Mouse (Mus musculus) heart, postnatal 0 days (tissue): ENCODE results near the gene Ilk. TPM values are rescaled to one million over a fixed set of nuclear protein-coding genes. Genes with fewer than 3 reads are reported as not detected.

Experiments used
- ATAC-seq: fragments of 200-750 bp; cut with Nextera tagmentation; 2 replicates; pipeline ENCODE4 v1.8.0; 2017; ENCODE audit warnings: low read depth, moderate number of reproducible peaks, moderate library complexity; ENCODE audit not compliant: insufficient read depth
- DNase-seq: peaks from one replicate; pipeline ENCODE4 v3.0.0-alpha.2; 2016; ENCODE audit warnings: low spot score
- H3K27ac ChIP-seq: fragments of 300-500 bp; sonication (generic); 2 replicates; pipeline ENCODE4 v1.5.1; 2014; ENCODE audit warnings: low read depth, mild to moderate bottlenecking
- H3K27me3 ChIP-seq: fragments of 300-500 bp; sonication (generic); 2 replicates; pipeline ENCODE4 v1.6.1; 2014; ENCODE audit warnings: low read length, mixed read lengths; ENCODE audit not compliant: control insufficient read depth, insufficient read depth
- H3K36me3 ChIP-seq: fragments of 300-500 bp; sonication (generic); replicated peaks from 2 replicates; pipeline ENCODE4 v1.6.1; 2014; ENCODE audit warnings: low read length, mixed read lengths; ENCODE audit not compliant: control insufficient read depth, insufficient read depth
- H3K4me1 ChIP-seq: fragments of 300-500 bp; sonication (generic); 2 replicates; pipeline ENCODE4 v1.6.1; 2014; ENCODE audit warnings: antibody characterized with exemption; ENCODE audit not compliant: control insufficient read depth, insufficient read depth
- H3K4me2 ChIP-seq: fragments of 300-500 bp; sonication (generic); 2 replicates; pipeline ENCODE4 v1.6.1; 2014; ENCODE audit warnings: low read depth, mild to moderate bottlenecking, low read length, moderate library complexity
- H3K4me3 ChIP-seq: fragments of 300-500 bp; sonication (generic); 2 replicates; pipeline ENCODE4 v1.5.1; 2014; ENCODE audit warnings: low read depth, low read length
- H3K9ac ChIP-seq: fragments of 300-500 bp; sonication (generic); replicated peaks from 2 replicates; pipeline ENCODE4 v1.6.1; 2014; ENCODE audit warnings: low read depth, low read length, mixed read lengths
- H3K9me3 ChIP-seq: fragments of 300-500 bp; sonication (generic); replicated peaks from 2 replicates; pipeline ENCODE4 v1.6.1; 2016; ENCODE audit warnings: low read length; ENCODE audit not compliant: control insufficient read depth
- CTCF ChIP-seq: IDR thresholded peaks from 2 replicates; pipeline ENCODE4 v1.5.1; 2016; ENCODE audit warnings: antibody characterized with exemption, control low read depth, low read depth
- EP300 ChIP-seq: IDR thresholded peaks from 2 replicates; pipeline ENCODE4 v1.6.1; 2016; ENCODE audit warnings: antibody characterized with exemption, low read depth
- WGBS: fragments of 180-500 bp; shearing (Covaris S2); extraction: QIAGEN DNeasy Blood & Tissue Kit; methylation state at CpG from one replicate; pipeline ENCODE4 v1.1.7; 2014; 5-methylcytosine and 5-hydroxymethylcytosine counted together
- polyA plus RNA-seq: library from polyadenylated mRNA; unstranded; fragments of >200 nt; fragmentation: Nextera tagmentation; extraction: Ambion mirVana; gene quantifications from 2 replicates; pipeline ENCODE4 v1.2.1, GENCODE M21; 2015
- total RNA-seq: library from RNA; depleted of rRNA; stranded (reverse); fragments of >200 nt; gene quantifications from 2 replicates; pipeline ENCODE4 v1.2.3, GENCODE M21; 2014; ENCODE audit warnings: low replicate concordance; rRNA removed

Ilk gene
- total and polyA plus RNA-seq, 2 experiments from 2014 or later: 228 to 276 TPM

DNA sequence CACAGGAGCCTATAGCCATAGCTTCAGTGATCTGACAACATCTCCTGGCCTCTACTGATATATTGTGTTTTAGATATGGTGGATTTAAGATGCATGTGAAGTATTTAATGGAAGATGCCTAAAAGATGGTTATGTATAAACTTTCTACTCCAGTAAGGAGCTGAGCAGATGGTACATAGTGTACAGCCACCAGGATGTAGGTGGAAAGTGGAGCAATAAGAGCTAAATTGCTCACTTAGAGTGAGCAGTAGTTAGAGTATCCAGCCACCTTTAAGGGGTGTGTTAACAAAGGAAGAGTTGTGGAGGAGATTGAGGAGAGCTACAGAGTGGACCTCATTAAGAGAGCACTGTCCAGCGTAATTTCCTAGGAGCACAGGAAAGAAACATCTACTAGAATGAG is 54.8 kb downstream of the Ilk start:
- Histone ChIP-seq H3K4me3 (no peak overlapping the region), H3K4me1 (no peaks in the 10 kb centered on the region), H3K9ac (no peak overlapping the region), H3K36me3 (no peaks in the 10 kb centered on the region), H3K4me2 (no peak overlapping the region), H3K9me3 (no peaks in the 10 kb centered on the region), H3K27ac (no peak overlapping the region), H3K27me3 (peaks cover 19% of the 10 kb centered on the region)
- TF ChIP-seq CTCF (no peak), EP300 (no peak)
- DNase-seq (no peak), ATAC-seq (no peak)
- WGBS: 79% methylated on average over 1 of the region's 1 CpGs

Other genes starting within 250 kb of the Ilk start
- 159 and 173 TPM in 2 replicates for gene Smpd1, start 182.2 kb upstream of the Ilk start, total RNA-seq
- gene Smpd1, start 182.2 kb upstream of the Ilk start, polyA plus RNA-seq: 81.0 and 85.3 TPM in 2 replicates
- 48.0 and 170 TPM in 2 replicates for gene Apbb1, start 154.9 kb upstream of the Ilk start, total RNA-seq
- gene Apbb1, start 154.9 kb upstream of the Ilk start, polyA plus RNA-seq: 67.3 and 69.7 TPM in 2 replicates
- gene Hpx, start 136.5 kb upstream of the Ilk start, total RNA-seq: 0.38 and 1.0 TPM in 2 replicates
- gene Hpx, start 136.5 kb upstream of the Ilk start, polyA plus RNA-seq: 0.15 and 0.18 TPM in 2 replicates
- gene Trim3, start 103.0 kb upstream of the Ilk start, total RNA-seq: 32.3 and 56.5 TPM in 2 replicates
- 18.0 and 18.1 TPM in 2 replicates for gene Trim3, start 103.0 kb upstream of the Ilk start, polyA plus RNA-seq
- gene Timm10b, start 96.5 kb upstream of the Ilk start, total RNA-seq: 54.2 and 128 TPM in 2 replicates
- gene Timm10b, start 96.5 kb upstream of the Ilk start, polyA plus RNA-seq: 211 and 213 TPM in 2 replicates
- gene Arfip2, start 96.2 kb upstream of the Ilk start, total RNA-seq: 53.4 and 80.4 TPM in 2 replicates
- 31.7 and 32.9 TPM in 2 replicates for gene Arfip2, start 96.2 kb upstream of the Ilk start, polyA plus RNA-seq
- gene Gm45799, start 96.0 kb upstream of the Ilk start, total RNA-seq: 40.0 and 126 TPM in 2 replicates
- 58.4 and 62.6 TPM in 2 replicates for gene Gm45799, start 96.0 kb upstream of the Ilk start, polyA plus RNA-seq
- gene Dnhd1, start 85.8 kb upstream of the Ilk start, total RNA-seq: 0.04 and 1.9 TPM in 2 replicates
- 0.03 and 0.36 TPM in 2 replicates for gene Dnhd1, start 85.8 kb upstream of the Ilk start, polyA plus RNA-seq
- 17.9 and 21.8 TPM in 2 replicates for gene Rrp8, start 793 bp downstream of the Ilk start, total RNA-seq
- gene Rrp8, start 793 bp downstream of the Ilk start, polyA plus RNA-seq: 15.5 and 17.1 TPM in 2 replicates
- 108 and 159 TPM in 2 replicates for gene Taf10, start 7.8 kb downstream of the Ilk start, total RNA-seq
- 80.1 and 88.4 TPM in 2 replicates for gene Taf10, start 7.8 kb downstream of the Ilk start, polyA plus RNA-seq
- gene Tpp1, start 15.6 kb downstream of the Ilk start, total RNA-seq: 89.7 and 99.9 TPM in 2 replicates
- gene Tpp1, start 15.6 kb downstream of the Ilk start, polyA plus RNA-seq: 54.8 and 61.2 TPM in 2 replicates
- 19.3 and 27.2 TPM in 2 replicates for gene Dchs1, start 51.1 kb downstream of the Ilk start, total RNA-seq
- 1.9 and 2.1 TPM in 2 replicates for gene Dchs1, start 51.1 kb downstream of the Ilk start, polyA plus RNA-seq
- 18.6 and 46.1 TPM in 2 replicates for gene Mrpl17, start 74.5 kb downstream of the Ilk start, total RNA-seq
- gene Mrpl17, start 74.5 kb downstream of the Ilk start, polyA plus RNA-seq: 207 and 217 TPM in 2 replicates
- gene Gm4070, start 217.4 kb downstream of the Ilk start, total RNA-seq: 50.6 and 55.0 TPM in 2 replicates
- 1.3 and 1.4 TPM in 2 replicates for gene Gm4070, start 217.4 kb downstream of the Ilk start, polyA plus RNA-seq